Mouse (Mus musculus) macrophage (primary cell): ENCODE results near the gene BC034090. TPM values are rescaled to one million over a fixed set of nuclear protein-coding genes. Genes with fewer than 3 reads are reported as not detected.

Experiments used
- H3K27ac ChIP-seq: fragments of 350-480 bp; formaldehyde crosslinking; 2 replicates; pipeline ENCODE4 v1.9.0; 2021
- H3K36me3 ChIP-seq: fragments of 350-480 bp; formaldehyde crosslinking; 2 replicates; pipeline ENCODE4 v1.9.0; 2021; ENCODE audit errors: inconsistent target
- H3K4me3 ChIP-seq: fragments of 350-480 bp; formaldehyde crosslinking; 2 replicates; pipeline ENCODE4 v1.9.0; 2021; ENCODE audit errors: inconsistent target
- H3K79me2 ChIP-seq: fragments of 350-480 bp; formaldehyde crosslinking; 2 replicates; pipeline ENCODE4 v1.9.0; 2021; ENCODE audit errors: inconsistent target
- WGBS: methylation state at CpG from one replicate; pipeline ENCODE4 v1.1.7; 2026; ENCODE audit warnings: inconsistent platforms; ENCODE audit not compliant: missing documents; 5-methylcytosine and 5-hydroxymethylcytosine counted together
- polyA plus RNA-seq: library from polyadenylated mRNA; stranded (reverse); fragments of 250-400 nt; gene quantifications from 3 replicates; pipeline ENCODE4 v1.2.4, GENCODE M21; 2018; ENCODE audit warnings: inconsistent platforms

Gene BC034090
- polyA plus RNA-seq, 1 experiment from 2014 or later = not detected

DNA sequence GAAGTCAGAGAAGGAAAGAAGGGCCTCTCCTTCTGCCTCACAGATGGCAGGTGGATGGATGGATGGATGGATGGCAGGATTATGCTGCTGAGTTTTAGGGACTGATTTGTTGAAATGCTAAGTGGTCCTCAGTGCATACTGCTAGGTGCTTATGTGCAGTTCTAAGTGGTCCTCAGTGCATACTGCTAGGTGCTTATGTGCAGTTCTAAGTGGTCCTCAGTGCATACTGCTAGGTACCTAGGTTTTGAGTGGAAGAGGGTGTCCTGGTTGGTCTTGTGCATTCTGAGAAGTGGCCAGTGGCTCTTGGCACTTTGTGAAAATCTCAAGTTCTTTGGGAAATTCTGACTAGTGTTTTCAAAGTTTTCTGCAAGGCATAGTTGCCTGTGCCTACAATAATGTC is 74.3 kb downstream of the BC034090 start:
- Histone ChIP-seq H3K36me3 (no peaks in the 10 kb centered on the region), H3K79me2 (peaks cover 80% of the 10 kb centered on the region; the same call in 1 of the 2 replicates), H3K4me3 (no peak overlapping the region), H3K27ac (no peak overlapping the region)

DNA sequence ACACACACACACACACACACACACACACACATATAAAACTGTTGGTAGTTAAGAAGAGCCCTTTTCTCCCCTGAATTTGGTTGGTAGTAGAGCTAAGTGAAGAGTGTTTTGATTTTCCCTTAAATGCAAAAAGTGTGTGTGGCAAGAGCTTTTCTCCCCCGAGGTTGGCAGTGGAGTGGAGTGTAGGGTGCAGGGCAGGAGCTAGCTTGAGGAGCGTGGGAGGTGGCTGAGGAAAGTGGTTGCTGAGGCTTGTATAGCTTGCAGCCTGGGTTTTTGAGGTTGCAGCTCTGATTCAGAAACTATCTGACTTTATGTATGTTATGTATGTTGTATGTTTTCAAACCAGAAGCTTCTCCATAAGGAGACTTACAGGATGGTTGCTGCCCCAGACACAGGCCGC is 76.8 kb downstream of the BC034090 start:
- peaks cover 96% of the 10 kb centered on the region; the same call in 1 of the 2 replicates for H3K79me2 ChIP-seq
- H3K36me3 ChIP-seq = no peaks in the 10 kb centered on the region
- H3K27ac ChIP-seq = no peak overlapping the region
- H3K4me3 ChIP-seq = no peak overlapping the region
- WGBS = 74% methylated on average over 3 of the region's 3 CpGs

Other genes with a start within 250 kb of the BC034090 start
- 24.7 to 56.1 TPM (median 49.7 TPM) in 3 replicates for gene Ier5, start 144.8 kb downstream of the BC034090 start, polyA plus RNA-seq
- gene Mr1, start 97.6 kb downstream of the BC034090 start, polyA plus RNA-seq = 15.5 to 37.2 TPM (median 30.0 TPM) in 3 replicates
- gene Stx6, start 85.7 kb downstream of the BC034090 start, polyA plus RNA-seq = 28.0 to 46.7 TPM (median 32.4 TPM) in 3 replicates
- gene Xpr1, start 173.0 kb upstream of the BC034090 start, polyA plus RNA-seq = 20.2 to 38.4 TPM (median 27.5 TPM) in 3 replicates